Mouse (Mus musculus) ovary, postnatal 36 days (tissue): ENCODE results near the gene Pde10a.

ENCODE experiments used
- DNase-seq: peaks from one replicate; pipeline ENCODE4 v3.0.0; 2022; ENCODE audit warnings: low spot score, mixed read lengths

The Pde10a gene

GRCm38 (mm10) chr17:8757576-8757975 is 232.4 kb downstream of the Pde10a start:
- no peak for DNase-seq

- DNase-seq, result no peak
Measured at GRCm38 (mm10) chr17:8763248-8763647, 238.1 kb downstream of the Pde10a start.

GRCm38 (mm10) chr17:8765987-8766576 is 240.9 kb downstream of the Pde10a start:
- no peak for DNase-seq

- DNase-seq, result no peak
Measured at GRCm38 (mm10) chr17:8769155-8769554, 244.0 kb downstream of the Pde10a start.

- DNase-seq, result no peak
Measured at GRCm38 (mm10) chr17:8773391-8773790, 248.2 kb downstream of the Pde10a start.

- DNase-seq, result no peak
Measured at GRCm38 (mm10) chr17:8774301-8774700, 249.1 kb downstream of the Pde10a start.

GRCm38 (mm10) chr17:8775571-8776161 is 250.5 kb downstream of the Pde10a start:
- no peak for DNase-seq

- no peak for DNase-seq
Measured at GRCm38 (mm10) chr17:8777710-8778109, 252.5 kb downstream of the Pde10a start.

- DNase-seq, result no peak
Measured at GRCm38 (mm10) chr17:8778839-8779238, 253.7 kb downstream of the Pde10a start.

- DNase-seq, result no peak
Measured at GRCm38 (mm10) chr17:8780484-8780883, 255.3 kb downstream of the Pde10a start.

- DNase-seq, result no peak
Measured at GRCm38 (mm10) chr17:8781040-8781439, 255.9 kb downstream of the Pde10a start.

GRCm38 (mm10) chr17:8781576-8781975 is 256.4 kb downstream of the Pde10a start:
- no peak for DNase-seq

GRCm38 (mm10) chr17:8785908-8786307 is 260.7 kb downstream of the Pde10a start:
- no peak for DNase-seq

- DNase-seq, result no peak
Measured at GRCm38 (mm10) chr17:8786484-8786883, 261.3 kb downstream of the Pde10a start.

GRCm38 (mm10) chr17:8787762-8788161 is 262.6 kb downstream of the Pde10a start:
- no peak for DNase-seq

- no peak for DNase-seq
Measured at GRCm38 (mm10) chr17:8791561-8791960, 266.4 kb downstream of the Pde10a start.

GRCm38 (mm10) chr17:8792611-8793010 is 267.4 kb downstream of the Pde10a start:
- no peak for DNase-seq

GRCm38 (mm10) chr17:8797624-8798023 is 272.5 kb downstream of the Pde10a start:
- DNase-seq, result no peak

GRCm38 (mm10) chr17:8798531-8799295 is 273.5 kb downstream of the Pde10a start:
- DNase-seq, result no peak

GRCm38 (mm10) chr17:8799296-8799731 is 274.1 kb downstream of the Pde10a start:
- DNase-seq, result no peak

GRCm38 (mm10) chr17:8799914-8800420 is 274.8 kb downstream of the Pde10a start:
- DNase-seq, result no peak

GRCm38 (mm10) chr17:8800478-8801082 is 275.4 kb downstream of the Pde10a start:
- DNase-seq, result no peak
